Mouse (Mus musculus) embryo, embryonic 9.5 days (tissue): ENCODE measurements at regions not wholly inside any gene's neighbourhood (a gene's known extent, or its start where the extent isn't known, plus 50 kb on each side); places are given as distances from the start of the nearest gene placed in this dataset.

Experiments
- DNase-seq: peaks from one replicate; pipeline ENCODE4 v3.0.0-alpha.2; 2017; ENCODE audit errors: extremely low spot score

DNA sequence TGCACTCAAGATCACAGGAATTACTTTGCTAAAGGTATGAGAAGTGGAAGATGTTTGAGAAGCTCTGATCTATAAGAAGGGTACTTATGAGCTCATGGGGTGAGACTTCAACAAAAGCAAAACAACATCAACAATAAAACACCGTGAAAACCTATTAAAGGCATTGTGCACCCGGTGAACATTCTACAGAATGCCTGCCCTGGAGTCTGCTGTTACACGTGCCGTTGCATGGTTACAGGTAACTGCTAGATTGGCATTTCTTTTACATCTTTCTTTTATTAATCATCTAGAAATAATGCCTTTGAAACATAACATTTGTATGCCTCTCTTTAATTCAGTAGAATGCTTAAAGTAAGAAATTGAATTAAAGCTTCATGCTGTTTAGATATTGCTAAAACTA, 661.0 kb downstream of the Pcdh18 start:
- no peak for DNase-seq

- DNase-seq: peak; percentile 65
These were observed 663.1 kb downstream of the Pcdh18 start for GRCm38 (mm10) chr3:49093818-49094680.

DNA sequence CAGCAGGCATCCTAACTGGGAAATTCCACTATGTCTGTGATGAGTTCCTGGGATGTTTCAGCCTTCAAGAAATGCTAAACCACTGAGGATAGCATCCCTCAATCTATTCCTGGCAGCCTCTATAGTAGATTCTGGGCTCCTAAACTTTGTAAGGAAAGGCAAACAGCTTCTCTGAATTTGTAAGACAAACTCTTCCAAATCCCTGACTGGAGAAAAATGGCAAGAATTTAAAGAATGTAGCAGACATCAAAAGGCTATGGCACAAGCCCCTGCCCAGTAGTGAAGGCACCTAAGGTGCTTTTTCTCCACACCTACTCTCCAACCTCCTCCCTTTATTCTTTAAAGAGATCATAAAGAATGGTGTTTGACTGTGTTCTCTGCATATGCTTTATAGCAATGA, 688.3 kb downstream of the Pcdh18 start:
- no peak for DNase-seq

DNA sequence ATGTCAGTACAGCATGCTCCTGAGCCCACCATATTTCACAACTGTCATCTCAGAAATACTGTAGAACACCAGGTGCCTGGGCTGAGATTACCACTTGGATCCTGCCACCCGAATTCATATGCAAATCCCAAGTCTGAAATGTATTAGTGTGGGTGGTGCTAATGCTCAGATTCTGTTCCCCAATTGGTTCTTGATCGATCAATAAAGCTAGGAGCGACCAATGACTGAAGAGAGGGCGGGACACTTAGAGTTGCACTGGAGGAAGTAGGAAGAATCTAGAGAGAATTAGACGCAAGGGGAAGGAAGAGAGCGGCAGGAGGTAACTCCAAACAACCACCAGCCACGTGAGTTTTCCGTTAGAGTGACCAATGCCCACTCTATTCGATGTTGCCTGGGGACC, 695.0 kb downstream of the Pcdh18 start:
- no peak for DNase-seq

DNA sequence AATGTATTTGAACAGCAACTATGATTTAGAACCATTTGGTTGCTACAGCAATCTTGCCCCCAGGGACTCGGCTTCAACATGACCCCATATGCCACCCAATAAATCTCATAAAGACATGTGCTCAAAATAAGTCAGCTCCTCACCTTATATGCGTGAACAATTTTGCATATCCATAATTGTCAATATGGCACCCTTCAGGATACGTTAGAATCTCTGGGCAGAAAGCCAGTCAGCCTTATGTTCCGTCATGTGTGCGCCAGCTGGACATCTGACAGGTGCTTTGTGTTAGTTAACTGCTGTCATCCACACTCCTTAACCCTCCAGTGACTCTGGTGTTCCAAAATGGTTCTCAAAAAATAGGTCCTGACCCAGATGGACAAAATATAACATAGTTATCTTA, 724.1 kb downstream of the Pcdh18 start:
- no peak for DNase-seq

DNA sequence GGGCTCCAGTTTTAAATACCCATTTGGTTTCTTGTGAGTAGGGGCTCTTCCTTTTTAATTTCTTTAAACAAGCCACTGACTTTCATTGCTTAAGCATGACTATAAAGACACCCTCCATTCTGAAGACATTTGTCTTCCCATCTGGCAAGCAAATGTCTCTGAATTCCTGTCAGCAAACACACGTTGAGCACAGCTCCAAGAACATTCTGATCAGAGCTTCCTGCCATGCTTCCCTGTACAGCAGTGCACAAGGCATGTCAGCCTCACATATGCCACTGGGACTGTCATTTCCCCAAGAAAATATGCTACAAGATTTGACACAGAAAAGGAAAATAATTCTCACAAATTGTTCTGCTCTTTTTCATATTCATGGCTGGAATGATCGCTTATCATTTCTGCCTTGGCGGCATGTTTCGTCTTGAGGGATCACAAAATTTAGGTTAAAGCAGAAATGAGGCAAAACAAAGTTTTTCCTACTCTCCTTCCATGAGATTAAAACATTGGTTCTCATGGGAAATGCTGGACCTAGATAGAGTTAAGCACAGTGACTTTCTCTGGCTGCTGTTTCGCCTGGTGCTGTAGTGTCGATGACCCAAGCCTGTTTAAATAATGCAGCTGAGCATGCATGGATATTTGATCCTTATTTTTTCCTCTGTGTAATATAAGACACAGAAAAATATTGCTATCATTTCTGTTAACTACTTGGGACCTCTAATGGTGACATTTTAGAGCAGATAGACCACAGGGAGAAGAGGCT, 747.7 kb downstream of the Pcdh18 start:
- DNase-seq: no peak
